Mouse (Mus musculus) gastrocnemius, adult 18-20 months (tissue): ENCODE data around the gene Safb2. TPM values are rescaled to one million over a fixed set of nuclear protein-coding genes. Genes with fewer than 3 reads are reported as not detected.

ENCODE experiments used
- DNase-seq: peaks from one replicate; pipeline ENCODE4 v3.0.0; 2021; ENCODE audit warnings: low spot score
- total RNA-seq, 2 experiments: library from RNA; stranded (reverse); gene quantifications; 2 replicates each; pipeline ENCODE4 v1.2.3; 2021

Gene Safb2
- total RNA-seq, 2 experiments from 2014 or later = 28.5 to 30.1 TPM

DNA sequence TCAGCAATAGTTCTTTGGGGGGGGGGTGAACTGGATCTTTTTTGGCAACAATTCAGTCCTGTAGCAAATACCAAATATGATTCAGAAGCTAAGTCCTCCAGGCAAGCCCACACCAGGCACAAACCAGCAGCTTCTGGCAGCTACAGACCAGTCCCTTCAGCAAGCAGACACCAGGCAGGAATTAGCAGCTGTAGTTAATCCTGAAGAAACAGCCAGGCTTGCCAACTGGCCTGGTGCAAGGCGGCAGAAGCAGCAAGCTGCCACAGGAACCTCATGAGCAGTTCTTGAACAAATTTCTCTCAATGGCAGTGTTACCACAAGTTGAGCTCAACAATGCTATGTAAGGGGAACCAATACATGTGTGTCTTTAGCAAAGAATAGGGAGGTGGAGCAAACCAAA is 61.6 kb downstream of the Safb2 start:
- DNase-seq = no peak

DNA sequence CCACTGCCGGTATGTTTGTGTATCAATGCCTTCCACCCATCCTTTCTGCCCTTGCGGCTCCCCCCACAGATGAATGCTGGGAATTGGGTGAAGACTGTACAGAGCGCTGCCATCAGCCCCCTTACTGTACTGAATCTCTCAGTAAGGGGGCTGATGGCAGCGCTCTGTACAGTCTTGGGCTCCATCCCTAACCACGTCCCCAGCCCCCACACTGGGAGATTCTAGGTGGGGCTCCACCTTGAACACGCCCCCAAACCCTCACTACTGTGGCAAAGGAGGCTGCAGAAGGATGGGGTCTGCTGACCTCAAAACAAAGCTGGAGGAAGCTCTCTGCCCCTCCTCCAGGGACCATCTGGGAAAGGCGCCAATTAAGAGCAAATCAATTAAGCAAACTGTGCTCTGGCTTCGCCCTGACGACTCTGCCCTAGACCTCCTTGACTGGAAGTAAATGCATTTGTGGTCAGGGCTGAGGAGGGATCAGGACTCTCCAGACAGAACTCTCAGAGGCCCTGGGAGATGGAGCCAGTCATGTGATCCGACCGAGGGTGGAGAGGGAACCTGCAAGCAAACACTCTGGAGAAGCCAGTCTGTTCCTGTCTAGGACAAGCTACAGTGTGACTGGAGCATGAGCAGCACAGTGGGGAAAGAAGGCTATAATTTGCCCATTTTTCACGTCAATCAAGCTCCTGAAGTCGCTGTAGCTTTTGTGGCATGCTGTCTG is 68.5 kb downstream of the Safb2 start:
- DNase-seq = no peak

DNA sequence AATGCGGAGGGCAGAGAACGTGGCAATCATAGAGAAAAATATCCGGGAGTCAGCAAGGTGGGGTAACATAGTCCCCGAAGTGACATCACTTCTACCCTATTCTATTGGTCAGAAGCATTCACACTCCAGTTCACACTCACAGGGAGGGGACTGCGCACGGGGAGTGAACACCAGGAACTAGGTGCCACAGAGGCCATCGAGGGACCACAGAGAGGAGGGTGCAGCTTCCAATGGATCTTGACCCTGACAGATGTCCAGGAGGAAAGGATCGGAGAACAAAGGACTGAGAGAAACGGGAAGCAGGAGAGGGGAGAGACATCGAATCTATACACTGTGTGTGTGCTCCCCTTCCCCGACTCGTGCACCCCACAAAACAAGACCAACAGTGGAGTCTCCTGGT is 69.5 kb downstream of the Safb2 start:
- no peak for DNase-seq

DNA sequence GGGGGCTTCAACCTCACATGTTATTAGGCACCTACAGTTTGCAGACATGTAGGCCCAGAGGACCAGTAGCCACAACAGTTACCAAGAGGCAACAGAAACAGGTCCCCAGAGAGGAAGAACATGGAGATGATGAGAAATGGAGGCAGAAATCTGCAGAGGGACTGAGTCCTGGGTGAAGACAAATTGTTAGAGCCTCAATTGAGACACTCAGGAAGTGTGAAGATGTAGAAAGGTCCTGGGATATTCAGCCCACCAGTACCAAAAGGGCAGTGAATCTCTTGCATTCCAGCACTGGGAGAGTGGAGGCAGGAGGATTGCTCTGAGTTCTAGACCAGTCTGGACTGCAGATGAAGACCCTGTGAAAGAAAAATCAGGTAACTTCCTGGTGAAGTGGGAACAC is 70.1 kb downstream of the Safb2 start:
- no peak for DNase-seq

DNA sequence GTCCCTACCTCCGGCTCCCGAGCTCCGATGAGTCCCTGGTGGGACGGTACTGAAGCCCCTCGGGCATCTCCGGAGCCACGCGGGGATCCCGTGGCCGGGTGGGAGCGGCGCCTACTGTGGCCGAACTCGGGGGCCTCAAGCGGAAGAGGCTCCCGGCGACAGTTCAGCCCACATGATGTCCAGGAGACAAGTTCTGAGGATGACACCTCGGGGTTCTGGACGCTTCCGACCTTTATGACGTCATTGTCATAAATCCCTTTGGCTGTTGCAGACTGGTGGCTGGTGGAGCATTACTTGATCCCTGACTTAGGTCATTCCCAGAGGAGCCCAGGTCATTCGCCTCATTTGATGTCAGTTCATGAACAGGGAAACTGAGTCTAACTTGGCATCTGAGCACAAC is 72.1 kb downstream of the Safb2 start, which contains the start of gene Znrf4:
Gene Znrf4 (minus strand): TSS at position 122 of the 400 bp plus-strand sequence.
- no peak for DNase-seq

DNA sequence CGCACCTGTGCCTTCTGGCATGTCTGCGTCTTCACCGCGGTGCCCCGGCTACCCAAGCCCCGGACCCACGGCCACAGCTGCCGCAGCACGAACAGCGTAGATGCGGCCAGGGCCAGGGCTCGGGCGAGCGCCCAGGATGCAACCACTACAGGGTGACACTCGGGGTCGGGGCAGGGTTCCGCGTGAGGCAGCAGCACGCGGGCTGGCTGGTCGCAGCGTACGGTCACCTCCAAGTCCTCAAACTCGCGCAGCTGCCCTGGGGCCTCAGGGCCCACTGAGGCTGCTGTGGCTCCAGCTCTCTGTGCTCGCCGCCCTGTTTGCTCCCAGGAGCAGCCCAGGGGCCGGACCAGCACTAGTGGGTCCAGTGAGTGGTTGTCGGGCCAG is 72.7 kb downstream of the Safb2 start:
- no peak for DNase-seq

DNA sequence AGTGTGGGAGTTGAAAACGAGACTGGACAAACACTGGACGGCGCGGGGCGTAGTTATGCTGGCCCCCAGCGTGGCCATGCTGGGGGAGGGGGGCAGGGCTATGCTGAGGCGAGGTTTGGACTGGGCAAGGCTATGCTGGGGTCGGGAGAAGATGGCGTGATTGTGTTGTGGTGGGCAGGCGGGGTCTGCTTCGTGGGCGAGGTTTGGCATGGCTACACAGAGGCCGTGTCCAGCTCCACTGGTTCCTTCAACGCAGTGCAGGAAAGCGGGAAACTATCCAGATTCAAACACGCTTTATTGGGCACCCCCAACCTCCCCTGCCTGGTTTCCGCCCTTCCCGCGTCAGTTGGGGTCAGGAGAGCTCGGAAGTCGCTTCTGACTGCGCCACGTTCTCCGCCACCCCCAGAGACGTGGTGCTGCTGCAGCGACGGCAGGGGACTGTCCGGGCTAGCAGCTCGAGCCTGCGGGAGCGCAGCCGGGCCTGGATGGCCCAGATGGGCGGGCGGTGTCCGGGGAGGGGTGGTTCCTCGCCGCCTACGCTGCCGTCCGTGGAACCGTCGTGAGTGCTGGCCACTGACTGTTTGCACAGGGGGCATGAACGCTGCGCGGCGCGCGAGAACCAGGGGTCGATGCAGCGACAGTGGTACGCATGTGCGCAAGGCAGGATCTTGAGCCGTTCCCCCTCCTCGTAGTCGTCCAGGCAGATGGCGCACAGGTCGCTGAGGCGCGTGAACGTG is 73.2 kb downstream of the Safb2 start:
- DNase-seq = no peak

Other genes with a start within 250 kb of the Safb2 start
- gene Ptprs, start 108.1 kb downstream of the Safb2 start, total RNA-seq = 10 to 100 TPM; 30.8 to 38.3 TPM
- gene Znrf4, start 72.2 kb downstream of the Safb2 start, total RNA-seq = not detected
- under 1 TPM; 0.28 to 0.84 TPM for gene Gm20219, start 30.2 kb downstream of the Safb2 start, total RNA-seq
- 10 to 100 TPM; 39.2 to 49.7 TPM for gene Safb, start 240 bp upstream of the Safb2 start, total RNA-seq
- 100 to 1,000 TPM; 137 to 141 TPM for gene 2410015M20Rik, start 25.2 kb upstream of the Safb2 start, total RNA-seq
- 100 to 1,000 TPM; 632 to 662 TPM for gene Rpl36, start 28.8 kb upstream of the Safb2 start, total RNA-seq
- gene Lonp1, start 42.3 kb upstream of the Safb2 start, total RNA-seq = 10 to 100 TPM; 64.9 to 65.8 TPM
- under 1 TPM in 1 of 2 experiments, not detected in 1; 0.16 TPM for gene Catsperd, start 43.6 kb upstream of the Safb2 start, total RNA-seq
- 10 to 100 TPM; 36.1 to 39.6 TPM for gene Ranbp3, start 88.7 kb upstream of the Safb2 start, total RNA-seq
- gene Ndufa11, start 133.2 kb upstream of the Safb2 start, total RNA-seq = 100 to 1,000 TPM; 420 to 445 TPM
- gene Vmac, start 133.4 kb upstream of the Safb2 start, total RNA-seq = 1 to 10 TPM; 2.0 to 2.1 TPM
- 1 to 10 TPM; 2.6 to 3.3 TPM for gene Nrtn, start 172.9 kb upstream of the Safb2 start, total RNA-seq
- gene Dus3l, start 180.2 kb upstream of the Safb2 start, total RNA-seq = 10 to 100 TPM; 14.4 to 14.9 TPM
- gene Prr22, start 185.7 kb upstream of the Safb2 start, total RNA-seq = under 1 TPM; 0.16 to 0.28 TPM
- 1 to 10 TPM; 2.1 to 3.1 TPM for gene Rfx2, start 246.4 kb upstream of the Safb2 start, total RNA-seq